Comparison of ENCODE assay signal across 8 mouse cellular contexts in the genomic region with DNA sequence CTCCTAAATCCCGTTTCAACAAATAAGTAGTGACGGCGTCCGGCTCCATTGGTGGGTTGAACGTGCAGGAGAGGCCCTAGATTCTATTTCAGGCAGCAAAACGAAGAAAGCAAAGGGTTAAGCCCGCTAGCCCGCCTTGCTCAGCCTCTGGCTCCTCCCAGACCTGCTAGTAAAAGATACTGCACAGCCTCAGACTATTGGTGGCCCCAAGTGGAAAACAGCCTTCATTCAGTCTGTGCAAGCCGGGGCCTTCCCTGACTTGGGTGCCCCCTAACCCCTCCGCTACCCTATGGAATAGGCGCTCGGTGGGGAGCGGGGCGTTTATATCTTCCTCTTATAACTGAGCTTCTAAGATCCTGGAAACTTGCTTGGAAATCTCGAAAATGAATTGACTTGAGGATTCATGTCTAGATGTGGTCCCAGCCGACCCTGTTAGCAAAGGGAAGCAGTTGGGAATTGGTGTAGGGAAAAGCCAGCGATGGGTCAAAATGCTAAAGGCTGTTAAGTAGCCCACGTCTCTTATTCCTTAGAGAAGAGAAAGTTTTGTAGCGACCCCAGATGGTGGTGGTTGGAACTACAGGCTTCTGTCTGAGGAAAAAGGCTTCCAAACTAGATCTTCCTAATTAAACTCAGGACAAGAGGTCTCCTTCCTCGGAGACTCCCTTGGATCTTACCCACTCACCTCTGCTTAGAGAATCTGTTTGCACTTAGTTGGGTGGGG. TPM values are rescaled to one million over a fixed set of nuclear protein-coding genes. Genes with fewer than 3 reads are reported as not detected.
DNase-seq lines count a peak whose midpoint lies in the region; ATAC-seq and TF ChIP-seq lines count a peak whose summit lies in the region.

No protein-coding gene starts in this region.

- H3K4me2 ChIP-seq in intestine, embryonic 15.5 days (replicated peaks): peak overlapping the region; percentile 97
- peak overlapping the region; percentile 91 for H3K4me2 ChIP-seq in limb, embryonic 11.5 days (ENCODE audit: low read depth, severe bottlenecking)
- H3K4me2 ChIP-seq in midbrain, embryonic 12.5 days (replicated peaks): peak overlapping the region; percentile 83

- peaks cover 13% of the 10 kb centered on the region for H3K4me1 ChIP-seq in intestine, embryonic 15.5 days (replicated peaks)
- H3K4me1 ChIP-seq in limb, embryonic 11.5 days (ENCODE audit: control insufficient read depth, insufficient read depth, low read length): peaks cover 23% of the 10 kb centered on the region
- H3K4me1 ChIP-seq in midbrain, embryonic 12.5 days: peaks cover 36% of the 10 kb centered on the region

- H3K27me3 ChIP-seq in intestine, embryonic 15.5 days (replicated peaks): no peaks in the 10 kb centered on the region
- no peaks in the 10 kb centered on the region for H3K27me3 ChIP-seq in limb, embryonic 11.5 days (ENCODE audit: control insufficient read depth, insufficient read depth, low read length)
- H3K27me3 ChIP-seq in midbrain, embryonic 12.5 days: peaks cover 7% of the 10 kb centered on the region; the same call in 1 of the 2 replicates

- WGBS in intestine, embryonic 15.5 days: under 1% methylated on average over 20 of the region's 20 CpGs
- under 1% methylated on average over 20 of the region's 20 CpGs for WGBS in limb, embryonic 11.5 days
- WGBS in midbrain, embryonic 12.5 days: 1% methylated on average over 20 of the region's 20 CpGs

- peak overlapping the region; percentile 74; the same call in 1 of the 2 replicates for H3K27ac ChIP-seq in gastrocnemius, adult 2 months
- peak overlapping the region; percentile 77 for H3K27ac ChIP-seq in intestine, embryonic 15.5 days
- H3K27ac ChIP-seq in limb, embryonic 11.5 days (replicated peaks; ENCODE audit: low read depth, low read length): peak overlapping the region; percentile 87
- H3K27ac ChIP-seq in midbrain, embryonic 12.5 days (replicated peaks): peak overlapping the region; percentile 96

- H3K4me3 ChIP-seq in gastrocnemius, adult 2 months: peak overlapping the region; percentile 86
- H3K4me3 ChIP-seq in intestine, embryonic 15.5 days (replicated peaks): peak overlapping the region; percentile 68
- H3K4me3 ChIP-seq in limb, embryonic 11.5 days (ENCODE audit: low read depth, low read length): peak overlapping the region; percentile 69
- peak overlapping the region; percentile 63 for H3K4me3 ChIP-seq in midbrain, embryonic 12.5 days

- TF ChIP-seq CTCF in gastrocnemius, adult 2 months (IDR thresholded peaks at IDR 0.05): peak; percentile 72

- ATAC-seq in intestine, embryonic 15.5 days: peak; percentile 78
- peak; percentile 58 for ATAC-seq in limb, embryonic 11.5 days (ENCODE audit: insufficient number of reproducible peaks, low FRiP score, low TSS enrichment, low read depth)
- peak; percentile 35 for ATAC-seq in midbrain, embryonic 12.5 days (ENCODE audit: low FRiP score, low read depth)

- peak overlapping the region; percentile 53 for H3K9ac ChIP-seq in intestine, embryonic 15.5 days
- H3K9ac ChIP-seq in limb, embryonic 11.5 days (ENCODE audit: low read length): peak overlapping the region; percentile 49
- peak overlapping the region; percentile 79 for H3K9ac ChIP-seq in midbrain, embryonic 12.5 days (replicated peaks)

- DNase-seq in urinary bladder, adult 18-20 months (ENCODE audit: low spot score in 2 of 2): peak; percentile 46 to 52
- DNase-seq in urinary bladder, postnatal 10 days (ENCODE audit: low spot score): no peak
- peak; percentile 49 to 79 for DNase-seq in cerebellum, postnatal 4 days (ENCODE audit: low spot score in 2 of 2)
- peak; percentile 46 for DNase-seq in gastrocnemius, adult 2 months
- peak; percentile 84 for DNase-seq in limb, embryonic 11.5 days (ENCODE audit: low spot score)
- DNase-seq in spleen, postnatal 10 days (ENCODE audit: low spot score in 2 of 2): peak; percentile 70 to 86

- intact Hi-C loops in gastrocnemius, adult 2 months (cut with DNase I): loop anchor here (2.0 kb wide), 1 partner anchor 28 kb away; no protein-coding TSS in a partner anchor

- H3K36me3 ChIP-seq in intestine, embryonic 15.5 days: no peaks in the 10 kb centered on the region
- H3K36me3 ChIP-seq in limb, embryonic 11.5 days (ENCODE audit: control insufficient read depth, insufficient read depth, low read length): no peaks in the 10 kb centered on the region
- peaks cover 5% of the 10 kb centered on the region; the same call in 1 of the 2 replicates for H3K36me3 ChIP-seq in midbrain, embryonic 12.5 days

- no peaks in the 10 kb centered on the region for H3K9me3 ChIP-seq in intestine, embryonic 15.5 days
- H3K9me3 ChIP-seq in limb, embryonic 11.5 days (ENCODE audit: control insufficient read depth, low read length): no peaks in the 10 kb centered on the region
- H3K9me3 ChIP-seq in midbrain, embryonic 12.5 days: no peaks in the 10 kb centered on the region

RNA-seq across cellular contexts. Expression of a gene that starts 0.9 kb away (rescaled TPM):
- 1 to 10 TPM; 1.2 TPM for total RNA-seq in gastrocnemius, adult 2 months (2021)
- polyA plus RNA-seq in intestine, embryonic 15.5 days (2015; fragmentation: Nextera tagmentation; extraction: Ambion mirVana): 6.2 and 6.8 TPM in 2 replicates
- polyA plus RNA-seq in limb, embryonic 11.5 days (2014; fragmentation: Nextera tagmentation; extraction: Ambion mirVana): 9.1 and 10.7 TPM in 2 replicates
- polyA plus RNA-seq in midbrain, embryonic 12.5 days (2016; fragmentation: Nextera tagmentation; extraction: Ambion mirVana): 21.7 and 23.3 TPM in 2 replicates

RNA-seq across cellular contexts. Expression of a gene that starts 11.9 kb away (rescaled TPM):
- total RNA-seq in gastrocnemius, adult 2 months (2021): not detected
- 4.5 and 6.2 TPM in 2 replicates for polyA plus RNA-seq in intestine, embryonic 15.5 days (2015; fragmentation: Nextera tagmentation; extraction: Ambion mirVana)
- not detected in 2 replicates for polyA plus RNA-seq in limb, embryonic 11.5 days (2014; fragmentation: Nextera tagmentation; extraction: Ambion mirVana)
- polyA plus RNA-seq in midbrain, embryonic 12.5 days (2016; fragmentation: Nextera tagmentation; extraction: Ambion mirVana): not detected in 2 replicates

RNA-seq across cellular contexts. Expression of a gene that starts 18.4 kb away (rescaled TPM):
- not detected for total RNA-seq in gastrocnemius, adult 2 months (2021)
- polyA plus RNA-seq in intestine, embryonic 15.5 days (2015; fragmentation: Nextera tagmentation; extraction: Ambion mirVana): 57.2 and 75.0 TPM in 2 replicates
- not detected in 2 replicates for polyA plus RNA-seq in limb, embryonic 11.5 days (2014; fragmentation: Nextera tagmentation; extraction: Ambion mirVana)
- polyA plus RNA-seq in midbrain, embryonic 12.5 days (2016; fragmentation: Nextera tagmentation; extraction: Ambion mirVana): not detected in 2 replicates

RNA-seq across cellular contexts. Expression of a gene that starts 47.9 kb away (rescaled TPM):
- 10 to 100 TPM; 17.6 to 18.9 TPM for total RNA-seq in gastrocnemius, adult 2 months (2021)
- polyA plus RNA-seq in intestine, embryonic 15.5 days (2015; fragmentation: Nextera tagmentation; extraction: Ambion mirVana): 0.98 and 1.6 TPM in 2 replicates
- polyA plus RNA-seq in limb, embryonic 11.5 days (2014; fragmentation: Nextera tagmentation; extraction: Ambion mirVana): 0.35 and 0.47 TPM in 2 replicates
- 0.19 and 0.34 TPM in 2 replicates for polyA plus RNA-seq in midbrain, embryonic 12.5 days (2016; fragmentation: Nextera tagmentation; extraction: Ambion mirVana)

RNA-seq across cellular contexts. Expression of a gene that starts 56.1 kb away (rescaled TPM):
- not detected for total RNA-seq in gastrocnemius, adult 2 months (2021)
- polyA plus RNA-seq in intestine, embryonic 15.5 days (2015; fragmentation: Nextera tagmentation; extraction: Ambion mirVana): 24.0 and 25.6 TPM in 2 replicates
- polyA plus RNA-seq in limb, embryonic 11.5 days (2014; fragmentation: Nextera tagmentation; extraction: Ambion mirVana): 0.08 and 0.13 TPM in 2 replicates
- polyA plus RNA-seq in midbrain, embryonic 12.5 days (2016; fragmentation: Nextera tagmentation; extraction: Ambion mirVana): not detected in 2 replicates

Comparison
In these comparisons a context has a peak if more than half of its experiments do, and no peak if none do; other contexts are left out.
1. RNA of a gene that starts 18.4 kb away (polyA plus RNA-seq): 57.2 to 75.0 TPM in intestine, embryonic 15.5 days; not detected in limb, embryonic 11.5 days and not detected in midbrain, embryonic 12.5 days; every median in the first group is over 10 times any median in the second.
2. Peak in every context shown above with its lines, with median percentiles within 50 percentile points of each other: H3K27ac ChIP-seq, H3K4me3 ChIP-seq, ATAC-seq, H3K4me2 ChIP-seq and H3K9ac ChIP-seq.